Mouse (Mus musculus): ENCODE measurements around the gene Vangl1.

DNA sequence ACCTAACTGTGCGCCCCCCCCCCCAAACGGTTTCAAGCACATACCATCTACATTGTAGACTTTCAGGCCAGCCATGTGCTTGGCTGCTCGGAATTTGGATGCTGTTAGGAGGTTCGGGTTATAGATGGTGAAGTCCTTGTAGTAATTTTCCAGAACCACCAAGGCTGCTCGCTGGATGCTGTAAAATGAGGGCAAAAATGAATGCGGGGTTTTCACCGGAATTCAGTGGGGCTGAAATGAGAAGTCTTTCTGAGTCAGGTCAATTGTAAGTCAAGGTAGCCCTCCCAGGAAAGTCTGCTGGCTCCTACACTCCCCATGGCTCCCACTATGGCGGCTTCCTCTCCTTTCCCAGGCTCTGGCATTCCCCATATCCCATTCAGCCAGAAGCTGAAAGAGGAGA is 37.7 kb downstream of the Vangl1 start:
- no peak for TF ChIP-seq TAL1 (IDR thresholded peaks at IDR 0.05; ENCODE audit: low read length)
- no peak for TF ChIP-seq GATA1 (IDR thresholded peaks at IDR 0.05; ENCODE audit: low read length)

Measured in erythroblast, embryonic 14.5 days (primary cell).